Mouse (Mus musculus) heart, postnatal 0 days (tissue): ENCODE data around the gene Hipk2. TPM values are rescaled to one million over a fixed set of nuclear protein-coding genes. Genes with fewer than 3 reads are reported as not detected.

Source experiments
- ATAC-seq: fragments of 200-750 bp; cut with Nextera tagmentation; 2 replicates; pipeline ENCODE4 v1.8.0; 2017; ENCODE audit warnings: low read depth, moderate number of reproducible peaks, moderate library complexity; ENCODE audit not compliant: insufficient read depth
- DNase-seq: peaks from one replicate; pipeline ENCODE4 v3.0.0-alpha.2; 2016; ENCODE audit warnings: low spot score
- H3K27ac ChIP-seq: fragments of 300-500 bp; sonication (generic); 2 replicates; pipeline ENCODE4 v1.5.1; 2014; ENCODE audit warnings: low read depth, mild to moderate bottlenecking
- H3K27me3 ChIP-seq: fragments of 300-500 bp; sonication (generic); 2 replicates; pipeline ENCODE4 v1.6.1; 2014; ENCODE audit warnings: low read length, mixed read lengths; ENCODE audit not compliant: control insufficient read depth, insufficient read depth
- H3K36me3 ChIP-seq: fragments of 300-500 bp; sonication (generic); replicated peaks from 2 replicates; pipeline ENCODE4 v1.6.1; 2014; ENCODE audit warnings: low read length, mixed read lengths; ENCODE audit not compliant: control insufficient read depth, insufficient read depth
- H3K4me1 ChIP-seq: fragments of 300-500 bp; sonication (generic); 2 replicates; pipeline ENCODE4 v1.6.1; 2014; ENCODE audit warnings: antibody characterized with exemption; ENCODE audit not compliant: control insufficient read depth, insufficient read depth
- H3K4me2 ChIP-seq: fragments of 300-500 bp; sonication (generic); 2 replicates; pipeline ENCODE4 v1.6.1; 2014; ENCODE audit warnings: low read depth, mild to moderate bottlenecking, low read length, moderate library complexity
- H3K4me3 ChIP-seq: fragments of 300-500 bp; sonication (generic); 2 replicates; pipeline ENCODE4 v1.5.1; 2014; ENCODE audit warnings: low read depth, low read length
- H3K9ac ChIP-seq: fragments of 300-500 bp; sonication (generic); replicated peaks from 2 replicates; pipeline ENCODE4 v1.6.1; 2014; ENCODE audit warnings: low read depth, low read length, mixed read lengths
- H3K9me3 ChIP-seq: fragments of 300-500 bp; sonication (generic); replicated peaks from 2 replicates; pipeline ENCODE4 v1.6.1; 2016; ENCODE audit warnings: low read length; ENCODE audit not compliant: control insufficient read depth
- CTCF ChIP-seq: IDR thresholded peaks from 2 replicates; pipeline ENCODE4 v1.5.1; 2016; ENCODE audit warnings: antibody characterized with exemption, control low read depth, low read depth
- EP300 ChIP-seq: IDR thresholded peaks from 2 replicates; pipeline ENCODE4 v1.6.1; 2016; ENCODE audit warnings: antibody characterized with exemption, low read depth
- WGBS: fragments of 180-500 bp; shearing (Covaris S2); extraction: QIAGEN DNeasy Blood & Tissue Kit; methylation state at CpG from one replicate; pipeline ENCODE4 v1.1.7; 2014; 5-methylcytosine and 5-hydroxymethylcytosine counted together
- polyA plus RNA-seq: library from polyadenylated mRNA; unstranded; fragments of >200 nt; fragmentation: Nextera tagmentation; extraction: Ambion mirVana; gene quantifications from 2 replicates; pipeline ENCODE4 v1.2.1, GENCODE M21; 2015
- total RNA-seq: library from RNA; depleted of rRNA; stranded (reverse); fragments of >200 nt; gene quantifications from 2 replicates; pipeline ENCODE4 v1.2.3, GENCODE M21; 2014; ENCODE audit warnings: low replicate concordance

Hipk2 gene
- total and polyA plus RNA-seq, 2 experiments from 2014 or later, result 9.8 to 45.0 TPM

- H3K4me2 ChIP-seq, result no peak overlapping the region
- no peak overlapping the region for H3K4me3 ChIP-seq
- no peaks in the 10 kb centered on the region for H3K9me3 ChIP-seq
- peaks cover 8% of the 10 kb centered on the region; the same call in 1 of the 2 replicates for H3K4me1 ChIP-seq
- H3K9ac ChIP-seq, result no peak overlapping the region
- DNase-seq (peak; percentile 41), ATAC-seq (peak; percentile 37; the same call in 1 of the 2 replicates)
- TF ChIP-seq EP300, result no peak
- TF ChIP-seq CTCF, result peak; percentile 91
- H3K27me3 ChIP-seq, result no peaks in the 10 kb centered on the region
- peak overlapping the region; percentile 28; the same call in 1 of the 2 replicates for H3K27ac ChIP-seq
- no peaks in the 10 kb centered on the region for H3K36me3 ChIP-seq
- 23% methylated on average over 3 of the region's 3 CpGs for WGBS
Measured at GRCm38 (mm10) chr6:38910828-38911559, 35.0 kb upstream of the Hipk2 start.

GRCm38 (mm10) chr6:38908401-38908800 is 32.4 kb upstream of the Hipk2 start:
- Histone ChIP-seq H3K4me2 (no peak overlapping the region), H3K27me3 (no peaks in the 10 kb centered on the region), H3K4me3 (no peak overlapping the region), H3K27ac (no peak overlapping the region), H3K36me3 (no peaks in the 10 kb centered on the region), H3K9me3 (no peaks in the 10 kb centered on the region), H3K4me1 (peaks cover 8% of the 10 kb centered on the region; the same call in 1 of the 2 replicates), H3K9ac (no peak overlapping the region)
- DNase-seq, result no peak
- TF ChIP-seq EP300 (no peak), CTCF (no peak)
- 80% methylated on average over 6 of the region's 6 CpGs for WGBS
- ATAC-seq, result no peak

DNA sequence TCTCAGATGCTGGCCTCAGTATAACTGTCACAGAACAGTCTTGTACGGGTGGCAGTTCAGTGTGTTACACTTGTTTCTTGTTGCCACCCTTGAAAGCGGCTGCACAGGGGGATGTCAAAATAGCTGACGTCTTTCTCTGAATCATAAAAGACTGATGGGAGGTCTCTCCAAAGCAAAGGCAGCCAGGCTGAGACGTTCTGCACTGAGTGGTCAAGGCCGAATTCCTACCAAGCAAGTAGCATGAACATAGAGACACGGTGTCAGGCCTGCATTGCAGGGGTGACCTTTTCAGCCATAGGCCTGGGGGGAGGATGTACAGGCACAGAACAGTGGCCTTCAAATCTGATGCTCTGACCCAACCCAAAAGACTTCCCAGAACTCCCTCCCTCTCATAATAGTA is 30.0 kb upstream of the Hipk2 start:
- ATAC-seq (no peak), DNase-seq (no peak)
- Histone ChIP-seq H3K9me3 (no peaks in the 10 kb centered on the region), H3K27me3 (no peaks in the 10 kb centered on the region), H3K9ac (no peak overlapping the region), H3K27ac (no peak overlapping the region), H3K4me3 (no peak overlapping the region), H3K36me3 (no peaks in the 10 kb centered on the region), H3K4me1 (peaks cover 6% of the 10 kb centered on the region; the same call in 1 of the 2 replicates), H3K4me2 (no peak overlapping the region)
- no peak for TF ChIP-seq EP300
- TF ChIP-seq CTCF, result no peak
- 80% methylated on average over 6 of the region's 6 CpGs for WGBS

- H3K27ac ChIP-seq, result no peak overlapping the region
- WGBS, result 81% methylated on average over 10 of the region's 10 CpGs
- no peak for TF ChIP-seq EP300
- no peak for TF ChIP-seq CTCF
Measured at GRCm38 (mm10) chr6:38902820-38903439, 27.0 kb upstream of the Hipk2 start.

DNA sequence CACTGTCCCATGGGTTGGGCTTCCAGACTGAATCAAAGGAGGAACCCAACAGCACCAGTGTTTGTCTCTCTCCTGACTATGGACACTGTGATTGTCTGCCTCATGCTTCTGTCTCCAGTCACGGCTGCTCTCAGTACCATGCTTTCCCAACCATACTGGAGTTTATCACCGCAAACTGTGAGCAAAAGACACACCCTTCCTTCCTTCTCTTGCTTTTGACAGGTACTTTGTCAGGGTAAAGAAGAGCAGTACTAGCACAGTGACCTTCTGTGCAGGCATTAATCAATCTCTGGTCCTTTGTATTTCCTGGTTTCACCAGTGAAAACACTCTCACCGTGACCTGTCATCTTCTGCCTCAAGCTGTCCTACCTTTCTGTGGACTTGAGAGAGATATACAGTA is 25.7 kb upstream of the Hipk2 start:
- DNase-seq (no peak), ATAC-seq (no peak)
- Histone ChIP-seq H3K9ac (no peak overlapping the region), H3K4me3 (no peak overlapping the region), H3K27ac (no peak overlapping the region), H3K36me3 (no peaks in the 10 kb centered on the region), H3K4me2 (no peak overlapping the region), H3K4me1 (no peaks in the 10 kb centered on the region), H3K9me3 (no peaks in the 10 kb centered on the region), H3K27me3 (no peaks in the 10 kb centered on the region)
- WGBS, result 62% methylated on average over 3 of the region's 3 CpGs
- TF ChIP-seq EP300 (no peak), CTCF (no peak)

More at GRCm38 (mm10) chr6:38902820-38903439, 27.0 kb upstream of the Hipk2 start:
- no peak for DNase-seq
- Histone ChIP-seq H3K4me3 (no peak overlapping the region), H3K36me3 (no peaks in the 10 kb centered on the region), H3K4me2 (no peak overlapping the region), H3K27me3 (no peaks in the 10 kb centered on the region), H3K9me3 (no peaks in the 10 kb centered on the region), H3K9ac (no peak overlapping the region), H3K4me1 (no peaks in the 10 kb centered on the region)
- ATAC-seq, result no peak
